Mouse (Mus musculus): Measurements from ENCODE around the gene Zfp260. TPM values are rescaled to one million over a fixed set of nuclear protein-coding genes. Genes with fewer than 3 reads are reported as not detected.

Gene Zfp260
- 10.1 and 10.7 TPM in 2 replicates for polyA plus RNA-seq (2015; fragmentation: Nextera tagmentation; extraction: Ambion mirVana)

- under 1% methylated on average over 26 of the region's 26 CpGs for WGBS (ENCODE audit: insufficient replicate concordance)
- Histone ChIP-seq H3K4me1 (ENCODE audit: insufficient read depth) (peaks cover 23% of the 10 kb centered on the region), H3K4me2 (ENCODE audit: low read depth, low read length) (peak within 1 kb of the TSS; percentile 79), H3K27me3 (ENCODE audit: insufficient read depth, low read length) (no peaks in the 10 kb centered on the region), H3K9me3 (ENCODE audit: low read length) (no peaks in the 10 kb centered on the region), H3K27ac (ENCODE audit: low read depth) (peak within 1 kb of the TSS; percentile 81), H3K4me3 (ENCODE audit: low read depth, low read length) (peak within 1 kb of the TSS; percentile 69), H3K36me3 (replicated peaks; ENCODE audit: insufficient read depth, low read length) (no peaks in the 10 kb centered on the region), H3K9ac (replicated peaks) (peak within 1 kb of the TSS; percentile 66)
- TF ChIP-seq EP300 (IDR thresholded peaks at IDR 0.05; ENCODE audit: low read depth) = peak; percentile 40; the same call in 1 of the 2 replicates
- peak; percentile 22; the same call in 1 of the 2 replicates for TF ChIP-seq CTCF (IDR thresholded peaks at IDR 0.05; ENCODE audit: low read depth)
- ATAC-seq (peak; percentile 74), DNase-seq (peak; percentile 87)
Observed at GRCm38 (mm10) chr7:30094646-30095429, at the start of gene Zfp260. Gene Zfp260 (plus strand): TSS chr7:30094777.

GRCm38 (mm10) chr7:30048126-30048525, 46.5 kb upstream of the Zfp260 start:
- Histone ChIP-seq H3K4me1 (ENCODE audit: insufficient read depth) (peaks cover 7% of the 10 kb centered on the region), H3K4me2 (ENCODE audit: low read depth, low read length) (no peak overlapping the region), H3K36me3 (replicated peaks; ENCODE audit: insufficient read depth, low read length) (no peaks in the 10 kb centered on the region), H3K27ac (ENCODE audit: low read depth) (no peak overlapping the region), H3K9me3 (ENCODE audit: low read length) (no peaks in the 10 kb centered on the region), H3K4me3 (ENCODE audit: low read depth, low read length) (no peak overlapping the region), H3K27me3 (ENCODE audit: insufficient read depth, low read length) (no peaks in the 10 kb centered on the region), H3K9ac (replicated peaks) (no peak overlapping the region)
- TF ChIP-seq EP300 (IDR thresholded peaks at IDR 0.05; ENCODE audit: low read depth) = no peak
- 86% methylated on average over 4 of the region's 4 CpGs for WGBS (ENCODE audit: insufficient replicate concordance)
- DNase-seq = no peak
- no peak for ATAC-seq

GRCm38 (mm10) chr7:30050882-30051548, 43.6 kb upstream of the Zfp260 start, which contains the start of gene Zfp14:
Gene Zfp14 (minus strand): TSS chr7:30051380.
- no peaks in the 10 kb centered on the region for H3K27me3 ChIP-seq (ENCODE audit: insufficient read depth, low read length)
- TF ChIP-seq EP300 (IDR thresholded peaks at IDR 0.05; ENCODE audit: low read depth) = no peak
- no peak for TF ChIP-seq CTCF (IDR thresholded peaks at IDR 0.05; ENCODE audit: low read depth)
- under 1% methylated on average over 40 of the region's 40 CpGs for WGBS (ENCODE audit: insufficient replicate concordance)
- H3K4me1 ChIP-seq (ENCODE audit: insufficient read depth) = peaks cover 7% of the 10 kb centered on the region
- no peak within 1 kb of the TSS for H3K27ac ChIP-seq (ENCODE audit: low read depth)
- H3K4me3 ChIP-seq (ENCODE audit: low read depth, low read length) = peak within 1 kb of the TSS; percentile 73
- H3K4me2 ChIP-seq (ENCODE audit: low read depth, low read length) = peak within 1 kb of the TSS; percentile 98
- H3K9me3 ChIP-seq (ENCODE audit: low read length) = no peaks in the 10 kb centered on the region
- peak; percentile 100 for ATAC-seq
- peak; percentile 90 for DNase-seq
- H3K9ac ChIP-seq (replicated peaks) = peak within 1 kb of the TSS; percentile 60
- no peaks in the 10 kb centered on the region for H3K36me3 ChIP-seq (replicated peaks; ENCODE audit: insufficient read depth, low read length)

- peaks cover 7% of the 10 kb centered on the region for H3K4me1 ChIP-seq (ENCODE audit: insufficient read depth)
- no peak for TF ChIP-seq CTCF (IDR thresholded peaks at IDR 0.05; ENCODE audit: low read depth)
- no peak for TF ChIP-seq EP300 (IDR thresholded peaks at IDR 0.05; ENCODE audit: low read depth)
- no peak for DNase-seq
- H3K4me2 ChIP-seq (ENCODE audit: low read depth, low read length) = no peak overlapping the region
- no peak overlapping the region for H3K27ac ChIP-seq (ENCODE audit: low read depth)
- H3K27me3 ChIP-seq (ENCODE audit: insufficient read depth, low read length) = no peaks in the 10 kb centered on the region
- no peaks in the 10 kb centered on the region for H3K36me3 ChIP-seq (replicated peaks; ENCODE audit: insufficient read depth, low read length)
- 21% methylated on average over 3 of the region's 3 CpGs for WGBS (ENCODE audit: insufficient replicate concordance)
- H3K4me3 ChIP-seq (ENCODE audit: low read depth, low read length) = no peak overlapping the region
- no peak overlapping the region for H3K9ac ChIP-seq (replicated peaks)
- no peaks in the 10 kb centered on the region for H3K9me3 ChIP-seq (ENCODE audit: low read length)
- no peak for ATAC-seq
Observed at GRCm38 (mm10) chr7:30053591-30053990, 41.0 kb upstream of the Zfp260 start.

GRCm38 (mm10) chr7:30060341-30060740, 34.2 kb upstream of the Zfp260 start:
- ATAC-seq (no peak), DNase-seq (no peak)
- Histone ChIP-seq H3K9ac (replicated peaks) (no peak overlapping the region), H3K9me3 (ENCODE audit: low read length) (no peaks in the 10 kb centered on the region), H3K4me1 (ENCODE audit: insufficient read depth) (no peaks in the 10 kb centered on the region), H3K27me3 (ENCODE audit: insufficient read depth, low read length) (no peaks in the 10 kb centered on the region), H3K4me3 (ENCODE audit: low read depth, low read length) (no peak overlapping the region), H3K36me3 (replicated peaks; ENCODE audit: insufficient read depth, low read length) (0 out of 2 replicates have a peak, but pooled peaks cover 14% of the 10 kb centered on the region), H3K4me2 (ENCODE audit: low read depth, low read length) (no peak overlapping the region), H3K27ac (ENCODE audit: low read depth) (no peak overlapping the region)
- 85% methylated on average over 6 of the region's 6 CpGs for WGBS (ENCODE audit: insufficient replicate concordance)
- TF ChIP-seq EP300 (IDR thresholded peaks at IDR 0.05; ENCODE audit: low read depth) (no peak), CTCF (IDR thresholded peaks at IDR 0.05; ENCODE audit: low read depth) (no peak)

GRCm38 (mm10) chr7:30062478-30062877, 32.1 kb upstream of the Zfp260 start:
- H3K9ac ChIP-seq (replicated peaks) = no peak overlapping the region
- H3K4me3 ChIP-seq (ENCODE audit: low read depth, low read length) = no peak overlapping the region
- TF ChIP-seq CTCF (IDR thresholded peaks at IDR 0.05; ENCODE audit: low read depth) (peak; percentile 63), EP300 (IDR thresholded peaks at IDR 0.05; ENCODE audit: low read depth) (no peak)
- no peaks in the 10 kb centered on the region for H3K27me3 ChIP-seq (ENCODE audit: insufficient read depth, low read length)
- H3K9me3 ChIP-seq (ENCODE audit: low read length) = no peaks in the 10 kb centered on the region
- WGBS (ENCODE audit: insufficient replicate concordance) = 82% methylated on average over 5 of the region's 5 CpGs
- H3K4me2 ChIP-seq (ENCODE audit: low read depth, low read length) = no peak overlapping the region
- H3K4me1 ChIP-seq (ENCODE audit: insufficient read depth) = no peaks in the 10 kb centered on the region
- H3K36me3 ChIP-seq (replicated peaks; ENCODE audit: insufficient read depth, low read length) = 0 out of 2 replicates have a peak, but pooled peaks cover 14% of the 10 kb centered on the region
- DNase-seq (peak; percentile 39), ATAC-seq (no peak)
- H3K27ac ChIP-seq (ENCODE audit: low read depth) = no peak overlapping the region
